Mouse (Mus musculus): ENCODE data around the gene Tfeb.

Tfeb gene

DNA sequence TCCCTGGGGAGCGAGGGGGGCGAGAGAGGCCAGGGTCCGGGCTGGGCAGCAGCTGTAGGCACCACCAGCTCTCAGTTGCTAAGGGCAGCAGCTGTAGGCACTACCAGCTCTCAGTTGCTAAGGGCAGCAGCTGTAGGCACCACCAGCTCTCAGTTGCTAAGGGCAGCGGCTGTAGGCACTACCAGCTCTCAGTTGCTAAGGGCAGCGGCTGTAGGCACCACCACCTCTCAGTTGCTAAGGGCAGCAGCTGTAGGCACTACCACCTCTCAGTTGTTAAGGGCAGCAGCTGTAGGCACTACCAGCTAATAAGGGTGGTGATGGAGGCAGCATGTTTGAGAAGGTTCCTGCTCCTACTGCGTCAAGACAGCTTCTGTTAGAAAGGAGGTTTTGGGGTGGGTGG, 52.2 kb downstream of the Tfeb start:
- no peak for DNase-seq (ENCODE audit: low spot score)

DNA sequence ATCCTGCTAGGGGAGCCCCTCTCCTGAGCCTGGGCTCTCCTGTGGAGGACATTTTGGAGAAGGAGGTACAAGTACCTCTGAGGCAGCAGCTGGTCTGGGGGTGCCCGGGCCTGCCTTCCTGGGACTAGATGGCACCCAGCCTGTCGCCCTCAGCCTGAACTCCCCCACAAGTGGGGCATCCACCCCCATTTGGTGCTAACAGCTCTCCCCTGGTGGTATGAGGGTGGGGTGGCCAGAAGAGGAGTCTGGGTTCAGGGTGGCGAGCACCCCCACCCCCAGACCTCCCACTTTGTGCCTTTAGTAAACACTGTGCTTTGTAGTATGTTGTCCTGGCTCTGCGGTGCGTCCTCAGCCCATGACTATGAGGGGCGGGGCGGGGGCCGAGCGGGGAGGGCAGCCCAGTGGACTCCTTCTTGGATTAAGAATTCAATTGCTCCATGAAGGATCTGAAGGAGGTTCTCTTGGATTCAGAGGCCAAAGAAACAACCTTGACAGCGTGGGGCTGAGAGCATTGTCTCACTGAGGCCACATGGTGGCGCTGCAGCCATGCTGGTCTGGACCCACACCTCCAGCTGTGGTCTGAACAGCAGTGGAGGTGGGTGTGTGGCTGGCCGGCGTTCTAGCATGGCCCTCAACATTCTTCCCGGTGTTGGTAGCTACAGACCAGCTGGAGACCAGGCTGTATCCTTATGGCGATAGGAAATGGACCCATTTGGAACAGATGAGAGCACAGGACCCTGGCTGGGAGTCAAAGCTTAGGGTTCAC, 55.5 kb downstream of the Tfeb start:
- peak; percentile 69 for DNase-seq (ENCODE audit: low spot score)

DNA sequence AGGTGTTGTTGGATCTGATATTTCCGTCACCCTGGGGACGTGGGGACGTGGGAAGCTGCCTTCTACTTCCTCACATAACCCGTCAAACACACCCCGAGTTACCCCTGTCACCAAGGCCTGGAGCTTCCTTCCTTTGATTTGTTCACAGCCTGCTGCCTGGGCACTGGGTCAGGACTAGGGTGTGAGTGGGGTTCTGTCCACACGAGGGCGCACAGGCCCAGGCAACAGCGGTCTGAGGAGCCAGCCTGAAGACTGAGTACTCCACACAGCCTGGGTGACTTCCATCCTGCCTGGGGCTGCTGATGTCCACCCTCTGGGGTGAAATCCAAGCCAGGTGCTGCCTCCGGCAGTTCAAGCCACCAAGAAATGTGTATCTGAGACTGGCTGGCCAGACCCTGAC, 56.5 kb downstream of the Tfeb start:
- peak; percentile 87 for DNase-seq (ENCODE audit: low spot score)

DNA sequence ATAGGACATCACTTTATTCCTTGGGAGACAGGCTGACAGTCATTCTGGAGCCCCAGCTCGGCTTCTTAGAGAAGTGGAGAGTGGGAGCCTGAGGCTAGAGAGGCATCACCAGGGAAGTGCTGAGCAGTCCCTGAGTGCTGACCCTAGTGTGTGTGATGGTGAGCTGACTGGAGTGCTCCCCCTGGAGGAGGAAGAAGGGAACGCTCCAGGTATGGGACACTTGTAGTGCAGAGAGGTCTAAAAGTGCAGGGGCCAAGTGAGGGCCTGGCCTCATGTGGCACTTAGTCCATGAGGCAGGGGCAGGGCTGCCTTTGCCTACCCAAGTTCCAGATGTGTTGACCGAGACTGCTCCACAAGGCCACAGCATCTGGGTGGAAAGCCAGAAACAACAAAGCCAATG, 58.6 kb downstream of the Tfeb start:
- peak; percentile 55 for DNase-seq (ENCODE audit: low spot score)

DNA sequence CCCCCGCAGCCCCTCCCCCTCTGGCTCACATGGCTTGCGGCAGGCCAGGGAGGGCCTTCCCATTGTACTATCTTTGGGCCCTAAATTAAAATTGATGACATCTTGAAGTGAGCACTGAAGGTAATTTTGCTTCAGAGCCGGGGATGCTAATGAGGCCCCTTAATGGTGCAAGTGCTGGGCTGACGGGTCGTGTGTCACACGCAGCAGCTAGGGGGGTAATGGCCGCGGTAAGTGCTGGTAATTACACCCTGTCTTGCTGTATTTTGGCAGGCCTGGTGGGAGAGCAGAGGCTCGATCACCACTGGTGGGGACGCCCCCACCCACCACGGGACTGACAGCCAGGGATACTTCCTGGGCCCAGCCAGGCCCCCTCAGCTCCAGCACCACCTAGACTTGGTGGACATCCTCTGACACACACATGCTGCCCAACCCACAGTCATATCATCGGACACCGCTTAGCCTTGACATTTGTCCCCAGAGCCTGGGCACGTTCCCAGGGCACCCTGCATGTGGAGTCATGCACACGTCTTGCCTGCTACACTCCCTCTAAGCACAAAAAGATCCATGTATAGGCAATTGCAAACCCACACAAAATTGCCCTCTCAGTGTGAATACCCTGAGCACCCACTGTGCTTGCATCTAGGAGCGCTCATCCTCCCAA, 59.5 kb downstream of the Tfeb start:
- DNase-seq (ENCODE audit: low spot score), result no peak

DNA sequence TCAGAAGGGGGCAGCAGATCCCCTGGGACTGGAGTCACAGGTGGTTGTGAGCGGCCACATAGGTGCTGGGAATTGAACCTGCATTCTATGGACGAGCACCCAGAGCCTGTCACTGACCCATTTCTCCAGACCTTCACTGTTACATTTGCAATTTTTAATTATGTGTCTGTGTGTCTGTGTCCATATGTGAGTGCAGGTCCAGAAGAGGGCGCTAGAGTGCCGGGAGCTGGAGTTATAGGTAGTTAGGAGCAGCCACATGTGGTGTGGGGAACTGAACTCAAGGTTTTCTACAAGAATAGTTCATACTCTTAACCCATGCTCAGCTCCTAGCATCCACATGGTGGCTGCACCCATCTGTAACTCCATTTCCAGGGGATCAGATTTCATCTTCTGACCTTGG, 60.1 kb downstream of the Tfeb start:
- DNase-seq (ENCODE audit: low spot score), result no peak

DNA sequence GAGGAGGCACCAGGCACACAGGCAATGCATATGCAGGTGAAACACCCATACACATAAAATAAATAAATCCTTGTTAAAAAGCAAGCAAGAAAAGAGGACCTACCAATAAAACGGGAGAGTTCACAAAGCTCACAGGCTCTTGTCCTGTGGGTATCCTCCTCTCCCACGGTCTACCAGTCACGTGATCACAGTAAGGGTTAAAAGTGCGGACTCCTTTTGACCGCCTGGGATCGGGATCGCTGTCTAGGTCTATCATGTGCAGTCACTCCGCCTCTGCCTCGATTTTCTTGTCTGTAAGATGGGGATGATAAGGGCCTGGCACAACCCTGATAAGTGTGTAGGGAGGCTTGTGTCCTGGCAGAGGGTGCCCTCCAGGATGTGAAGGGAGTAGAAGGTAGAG, 60.6 kb downstream of the Tfeb start:
- no peak for DNase-seq (ENCODE audit: low spot score)

DNA sequence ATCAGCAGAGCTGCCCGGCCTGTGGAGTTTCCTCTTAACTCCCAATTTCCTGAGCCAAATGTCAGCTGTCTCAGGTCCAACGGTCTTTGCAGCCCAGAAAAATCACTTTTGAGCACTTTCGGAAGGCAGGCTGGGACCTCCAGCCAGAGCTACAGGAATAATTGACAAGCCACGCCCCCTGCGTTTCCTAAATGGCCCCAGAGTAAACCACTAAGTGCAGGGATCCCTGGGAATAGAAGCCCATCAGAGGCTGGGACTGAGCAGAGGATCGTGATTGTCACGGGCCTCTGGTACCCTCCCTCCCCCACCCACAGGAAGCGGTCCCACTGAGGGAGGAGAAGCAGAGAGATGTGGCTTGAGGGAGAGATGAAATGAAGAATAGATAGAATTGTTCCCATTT, 66.0 kb downstream of the Tfeb start:
- no peak for DNase-seq (ENCODE audit: low spot score)

DNA sequence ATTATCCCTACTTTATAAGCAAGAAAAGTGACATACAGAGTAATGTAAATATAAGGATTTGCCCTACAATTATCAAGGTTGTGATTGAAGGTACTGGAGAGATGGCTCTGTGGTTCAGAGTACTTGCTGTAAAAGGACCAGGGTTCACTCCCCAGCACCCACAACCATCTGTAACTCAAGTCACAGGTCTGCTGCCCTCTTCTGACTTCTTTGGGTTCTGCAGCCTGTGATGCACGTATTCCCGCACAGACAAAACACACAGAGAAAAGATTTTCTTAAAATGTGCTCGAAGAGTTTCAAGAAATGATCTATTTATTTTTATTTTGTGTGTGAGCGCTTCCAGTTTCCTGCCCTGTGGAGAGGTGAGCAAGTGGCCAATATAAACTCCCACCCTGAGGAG, 66.8 kb downstream of the Tfeb start:
- DNase-seq (ENCODE audit: low spot score), result no peak

DNA sequence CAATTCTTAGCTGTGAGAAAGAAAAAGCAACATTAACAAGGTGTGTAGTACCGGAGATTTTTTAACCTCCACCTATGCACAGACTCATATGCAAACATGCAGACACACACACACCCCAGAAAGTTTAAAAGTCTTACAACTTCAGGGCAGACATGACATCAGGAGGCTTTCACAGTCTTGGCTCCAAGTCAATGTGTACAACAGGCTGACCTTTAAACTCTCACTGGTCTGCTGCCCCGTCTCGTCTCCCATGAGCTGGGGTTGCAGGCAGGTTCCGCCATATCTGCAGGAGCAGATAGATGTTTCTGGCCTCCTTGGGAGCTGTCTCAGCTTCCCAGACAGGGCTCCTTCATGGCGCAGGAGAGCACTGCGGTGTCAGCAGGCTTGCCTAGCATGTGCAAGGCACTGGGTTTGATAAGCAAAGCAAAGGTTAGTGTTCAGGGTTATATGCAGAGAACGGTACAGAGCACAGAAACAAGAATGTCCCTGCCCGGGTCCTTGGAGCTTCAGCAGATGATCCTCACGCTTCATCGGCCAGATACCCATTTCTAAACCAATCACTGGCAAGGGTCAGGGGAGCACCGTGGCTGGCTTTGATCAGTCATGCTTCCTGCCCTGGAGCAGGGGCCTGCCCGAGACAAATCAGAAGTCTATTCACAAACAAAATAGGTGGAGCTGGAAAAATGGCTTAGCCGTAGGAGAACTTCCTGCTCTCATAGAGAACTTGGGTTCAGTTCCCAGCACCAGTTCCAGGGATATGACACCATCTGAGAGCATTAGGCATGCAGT, 68.4 kb downstream of the Tfeb start:
- DNase-seq (ENCODE audit: low spot score), result no peak

DNA sequence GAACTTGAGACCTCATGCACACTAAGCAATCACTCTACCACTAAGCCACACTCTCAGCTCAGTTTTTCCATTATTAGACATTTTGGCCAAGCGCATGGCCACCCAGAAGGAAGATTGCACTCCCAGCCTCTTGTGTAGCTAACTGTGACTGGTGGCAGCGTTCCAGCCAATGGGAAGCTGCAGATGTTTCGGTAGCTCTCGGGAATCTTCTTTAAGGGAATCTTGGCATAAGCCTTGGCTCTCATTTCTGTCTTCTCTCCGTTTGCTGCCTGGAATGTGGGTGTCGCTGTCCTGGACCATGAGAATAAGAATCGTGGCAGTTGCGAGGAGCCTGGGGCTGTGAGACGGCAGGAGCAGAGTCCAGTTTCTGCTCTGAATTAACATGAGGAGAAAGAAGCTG, 69.4 kb downstream of the Tfeb start:
- DNase-seq (ENCODE audit: low spot score), result peak; percentile 29

DNA sequence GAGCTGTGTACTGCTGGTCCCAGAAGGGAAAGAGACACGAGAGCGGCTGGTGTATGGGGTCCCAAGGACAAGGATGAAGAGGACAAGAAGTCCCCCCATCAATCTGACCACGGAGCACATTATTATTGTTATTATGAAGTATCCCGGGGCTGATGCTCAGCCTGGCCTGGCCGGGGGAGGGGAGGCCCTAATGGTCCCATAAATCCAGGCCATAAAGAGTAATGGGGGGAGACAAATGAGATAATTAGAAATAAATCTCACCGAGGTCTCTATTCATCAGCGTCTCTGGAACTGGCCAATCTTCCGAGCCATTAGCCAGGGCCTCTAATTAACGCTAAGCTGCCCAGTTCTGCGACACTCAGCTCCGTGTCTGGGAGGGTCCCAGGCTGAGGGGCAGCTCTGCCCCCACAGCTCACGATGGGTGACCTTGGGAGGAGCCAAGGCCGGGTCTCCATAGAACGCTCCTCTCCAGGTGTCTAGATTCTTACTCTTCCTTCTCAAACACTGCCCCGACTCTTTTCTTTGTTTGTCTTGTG, 74.5 kb downstream of the Tfeb start:
- DNase-seq (ENCODE audit: low spot score), result no peak

DNA sequence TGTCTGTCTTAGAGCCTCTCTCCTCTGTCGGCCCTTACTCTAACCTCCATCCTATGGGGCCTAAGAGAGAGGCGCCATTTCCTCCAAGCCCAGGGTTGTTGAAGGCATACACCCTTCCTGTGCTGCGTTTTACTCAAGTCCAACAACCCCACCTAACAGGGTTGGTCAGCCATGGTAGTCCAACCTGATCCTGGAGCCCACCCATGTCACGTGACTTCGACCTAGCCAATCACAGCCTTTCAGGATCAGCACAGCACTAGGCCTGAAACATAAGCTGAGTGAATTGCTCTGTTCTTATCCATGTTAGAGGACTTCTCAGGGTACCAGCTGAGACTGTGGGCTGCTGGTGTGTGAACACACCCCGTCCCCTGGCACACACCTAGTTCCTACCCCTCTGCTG, 75.4 kb downstream of the Tfeb start:
- no peak for DNase-seq (ENCODE audit: low spot score)

DNA sequence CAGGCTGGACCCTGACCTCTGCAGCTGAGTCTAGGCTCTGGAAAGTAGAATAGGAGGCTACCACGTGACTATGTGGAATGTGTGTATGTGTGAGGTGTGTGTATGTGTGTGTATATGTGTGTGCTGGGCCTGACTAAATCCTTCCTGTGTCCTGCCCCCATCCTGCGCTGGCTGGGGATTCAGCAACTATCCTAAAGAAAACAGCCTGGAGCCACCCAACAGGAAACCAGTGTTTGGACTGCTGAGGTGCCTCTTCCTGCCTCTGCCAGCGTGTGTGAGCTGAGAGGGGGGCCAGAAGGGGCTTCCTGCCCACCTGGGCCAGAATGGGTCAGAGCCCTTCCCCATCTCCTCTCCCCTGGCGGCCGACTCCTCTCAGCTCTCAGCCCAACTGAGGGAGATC, 76.8 kb downstream of the Tfeb start:
- DNase-seq (ENCODE audit: low spot score), result no peak

DNA sequence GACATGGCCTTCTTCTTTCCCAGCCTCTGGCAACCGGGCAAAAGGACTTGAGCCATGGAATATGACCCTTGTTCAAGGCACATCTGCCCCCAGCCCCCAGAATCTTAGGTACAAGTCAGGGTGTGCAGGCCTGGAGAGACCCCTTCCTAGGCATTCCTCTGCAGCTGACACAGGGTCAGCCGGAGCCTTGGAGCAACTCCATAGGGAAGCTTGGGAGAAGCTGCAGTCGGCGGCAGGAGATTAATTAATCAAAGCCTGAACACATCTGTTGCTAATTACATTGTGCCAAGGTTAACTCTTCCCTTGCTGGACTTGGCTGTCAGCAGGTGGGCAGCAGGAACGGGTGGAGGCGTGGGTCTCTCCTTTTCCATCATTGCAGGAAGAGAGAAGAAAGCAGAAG, 77.7 kb downstream of the Tfeb start:
- DNase-seq (ENCODE audit: low spot score), result no peak

DNA sequence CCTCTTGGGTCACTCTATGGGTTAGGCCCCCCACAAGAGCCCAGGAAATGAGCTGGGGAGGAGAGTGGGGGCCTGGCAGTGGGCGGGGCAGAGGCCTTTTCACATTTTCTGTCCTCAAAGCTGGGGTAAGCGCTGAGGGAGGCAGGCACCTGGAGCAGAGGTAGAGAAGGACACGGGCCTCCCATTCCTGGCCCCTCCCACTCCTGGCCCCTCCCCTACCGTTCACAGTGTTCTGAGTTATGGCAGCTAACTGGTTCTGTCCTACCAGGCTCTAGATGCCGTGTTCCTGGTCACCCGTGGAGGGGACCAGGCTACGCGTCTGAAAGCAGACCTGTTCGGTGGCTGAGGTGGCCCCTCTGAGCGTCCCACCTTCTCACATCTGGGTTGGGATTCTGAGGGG, 78.6 kb downstream of the Tfeb start:
- no peak for DNase-seq (ENCODE audit: low spot score)

DNA sequence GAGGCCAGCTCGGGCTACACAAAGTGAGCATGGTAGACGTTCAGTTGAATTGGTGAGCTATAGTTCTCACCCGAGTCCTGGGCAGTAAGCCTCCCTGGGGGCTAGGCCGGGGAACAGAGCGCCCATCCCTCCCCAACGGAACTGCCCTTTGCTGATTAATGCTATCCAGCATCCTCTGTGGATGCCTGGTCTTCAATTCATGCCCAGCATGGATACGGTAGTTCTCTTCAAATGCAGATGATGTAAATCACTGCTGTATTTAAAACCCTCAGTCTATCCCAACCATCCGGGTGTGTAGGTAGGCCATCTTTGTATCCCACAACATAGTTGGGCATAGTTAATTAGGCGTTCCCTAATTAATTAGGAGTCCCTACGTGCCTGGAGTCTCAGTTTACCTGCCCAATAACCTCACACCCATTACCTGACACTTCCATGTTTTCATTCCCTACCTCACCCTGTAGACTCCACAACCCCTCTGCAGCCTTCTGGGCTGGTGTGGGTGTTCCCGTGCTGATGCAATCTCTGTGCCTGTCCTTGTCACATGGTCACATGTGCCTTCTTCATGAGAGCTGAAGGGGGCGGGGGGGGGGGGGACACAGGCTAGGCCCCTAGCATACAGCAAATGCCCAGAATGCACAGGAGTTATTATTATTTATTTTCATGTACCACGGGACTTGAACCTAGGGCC, 81.4 kb downstream of the Tfeb start:
- DNase-seq (ENCODE audit: low spot score), result no peak

DNA sequence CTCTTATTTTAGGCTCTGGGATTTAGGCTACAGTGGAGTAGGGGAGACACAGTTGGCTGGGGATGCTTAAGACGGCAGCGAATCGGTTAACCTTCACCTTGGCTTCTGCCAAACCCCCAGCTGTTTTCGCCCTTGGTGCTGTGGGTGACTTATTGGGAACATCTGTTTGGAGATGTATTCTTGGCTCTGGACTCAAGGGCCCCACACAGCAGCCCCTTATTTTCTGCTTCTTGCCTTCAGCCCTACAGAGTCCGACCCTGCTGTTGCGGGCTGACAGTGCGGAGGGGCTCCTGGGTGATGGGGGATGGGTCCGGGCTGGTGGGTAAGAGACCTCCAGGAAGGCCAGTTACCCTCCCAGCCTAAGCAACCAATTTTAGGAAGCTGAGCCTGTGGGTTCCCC, 84.5 kb downstream of the Tfeb start:
- no peak for DNase-seq (ENCODE audit: low spot score)

DNA sequence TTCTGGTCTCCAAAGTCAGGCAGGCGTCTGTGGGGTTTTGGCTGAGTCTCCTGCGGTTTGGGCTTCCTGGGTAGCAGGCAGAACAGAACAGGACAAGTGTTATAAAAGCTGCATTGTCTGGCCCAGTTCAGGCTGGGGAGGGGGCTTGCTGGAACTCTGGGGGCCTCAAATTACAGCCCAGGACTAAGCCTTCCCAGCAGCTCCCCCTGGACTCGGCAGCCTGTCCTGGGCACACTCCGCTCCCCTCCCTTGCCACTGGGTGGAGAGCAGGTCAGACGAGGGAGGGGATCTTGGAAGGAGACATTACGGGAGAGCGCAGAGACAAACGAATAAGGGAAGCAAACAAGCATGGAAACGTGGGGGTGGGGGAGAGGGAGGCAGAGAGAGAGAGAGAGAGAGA, 94.3 kb downstream of the Tfeb start:
- DNase-seq (ENCODE audit: low spot score), result no peak

DNA sequence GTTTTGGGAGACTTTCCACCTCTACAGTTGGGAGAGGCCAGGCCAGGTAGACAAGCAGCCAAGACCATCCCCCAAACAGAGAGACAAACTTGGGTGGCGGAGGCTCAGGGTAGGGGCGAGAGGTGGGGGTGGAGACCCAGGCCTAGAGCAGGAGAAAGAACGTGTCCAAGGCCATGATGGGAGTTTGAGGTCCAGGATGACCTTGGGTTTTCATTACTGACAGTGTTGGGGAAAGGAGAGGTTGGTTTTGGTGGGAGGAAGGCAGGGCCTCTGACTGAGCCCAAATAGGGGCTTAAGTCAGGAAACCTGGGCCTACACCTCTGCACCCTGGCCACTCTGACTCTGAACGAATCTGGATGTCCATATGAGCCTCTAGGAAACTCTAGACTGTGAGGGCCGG, 94.9 kb downstream of the Tfeb start:
- DNase-seq (ENCODE audit: low spot score), result no peak

DNA sequence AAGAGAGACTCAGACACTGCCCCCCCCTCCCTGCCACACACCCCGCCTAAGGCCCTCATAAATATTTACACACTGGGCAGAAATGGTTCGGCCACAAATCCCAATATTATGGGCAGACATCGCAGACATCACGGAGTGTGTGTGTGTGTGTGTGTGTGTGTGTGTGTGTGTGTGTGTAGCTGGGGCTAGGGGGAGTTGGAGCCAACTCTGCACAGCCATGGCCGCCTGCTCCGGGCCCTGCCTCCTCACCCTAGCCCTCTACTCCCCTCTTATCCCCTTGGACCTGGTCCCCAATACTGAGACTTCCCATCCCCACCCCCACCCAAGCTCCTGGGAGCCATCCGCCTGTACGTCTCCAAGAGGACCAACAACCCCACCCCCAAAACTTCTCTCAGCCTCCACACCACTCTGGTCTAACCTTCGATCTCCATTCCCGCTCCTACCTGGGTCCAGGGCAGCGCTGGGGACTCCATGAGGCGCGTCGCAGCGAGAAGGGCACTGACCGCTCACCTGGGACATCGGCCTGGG, 95.7 kb downstream of the Tfeb start:
- no peak for DNase-seq (ENCODE audit: low spot score)

DNA sequence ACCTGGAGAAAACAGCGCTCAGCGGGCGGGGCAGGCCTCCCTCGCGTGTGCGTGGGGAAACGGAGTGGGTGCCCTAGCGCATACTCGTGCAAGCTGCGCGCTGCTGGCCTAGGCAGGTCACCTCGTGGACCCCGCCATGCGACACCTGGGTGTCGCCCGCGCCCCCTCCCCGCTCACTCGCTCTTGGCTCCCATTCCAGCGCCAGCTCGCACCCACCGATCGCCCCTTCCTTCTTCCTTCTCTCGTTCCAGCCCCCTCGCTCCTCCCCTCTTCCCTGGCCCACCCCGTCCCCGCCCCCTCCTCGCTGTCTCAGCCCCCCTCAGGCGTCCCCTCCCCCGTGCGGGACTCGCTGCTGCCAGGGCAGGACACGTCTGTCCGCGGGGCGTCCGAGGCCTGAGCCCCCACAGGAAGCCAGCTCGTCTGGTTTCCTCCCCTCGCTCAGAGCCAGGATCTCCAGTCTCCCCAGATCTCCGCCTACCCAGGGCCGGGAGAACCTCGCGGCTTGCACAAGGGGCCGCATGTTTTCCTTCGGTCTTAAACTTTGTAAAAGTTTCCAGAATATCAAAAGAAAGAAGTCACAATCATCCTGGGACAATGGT, 96.3 kb downstream of the Tfeb start:
- peak; percentile 65 for DNase-seq (ENCODE audit: low spot score)

Measured in urinary bladder, postnatal 14 days (tissue).